Mouse (Mus musculus) left cerebral cortex, postnatal 14 days (tissue): ENCODE results near the gene Gm20696. TPM values are rescaled to one million over a fixed set of nuclear protein-coding genes. Genes with fewer than 3 reads are reported as not detected.

ENCODE experiments used
- DNase-seq, 2 experiments: peaks; one replicate each; pipeline ENCODE4 v3.0.0; 2021 to 2022; ENCODE audit warnings: low spot score in 2 of 2, mixed read lengths in 1 of 2
- intact Hi-C: fragments of 180-260 bp; cut with DNase I; formaldehyde crosslinking; loops from one replicate; pipeline ENCODE4 v1.15.1; 2025
- microRNA-seq, 2 experiments: library from miRNA; unstranded; fragments of <30 nt; microRNA quantifications; one replicate each; pipeline ENCODE4 v1.2.0; 2022
- total RNA-seq, 2 experiments: library from RNA; stranded (reverse); gene quantifications; 2 replicates each; pipeline ENCODE4 v1.2.3; 2021

The Gm20696 gene
- total RNA-seq, 2 experiments from 2014 or later, result 5.3 to 6.3 TPM

DNA sequence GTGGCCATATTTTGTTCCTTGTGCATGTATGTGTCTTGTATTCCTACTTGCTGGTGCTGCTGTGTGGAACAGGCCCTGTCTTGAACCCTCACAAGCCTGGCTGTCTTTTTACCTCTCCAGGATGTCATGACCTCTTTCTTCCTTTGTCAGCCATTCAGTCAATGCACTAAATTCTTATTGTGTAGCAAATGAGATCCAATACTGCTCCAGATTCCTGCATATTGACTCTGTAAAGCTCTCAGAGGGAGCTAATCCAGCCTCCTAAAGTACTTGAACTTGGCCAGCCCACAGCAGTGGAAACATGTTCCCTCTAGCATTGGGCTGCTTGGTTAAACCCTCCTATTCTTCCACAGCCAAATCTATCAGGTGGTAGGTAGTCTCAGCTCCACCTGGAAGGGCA lies 425.8 kb downstream of the Gm20696 start:
- intact Hi-C loops, result no loop called here
- no peak for DNase-seq

DNA sequence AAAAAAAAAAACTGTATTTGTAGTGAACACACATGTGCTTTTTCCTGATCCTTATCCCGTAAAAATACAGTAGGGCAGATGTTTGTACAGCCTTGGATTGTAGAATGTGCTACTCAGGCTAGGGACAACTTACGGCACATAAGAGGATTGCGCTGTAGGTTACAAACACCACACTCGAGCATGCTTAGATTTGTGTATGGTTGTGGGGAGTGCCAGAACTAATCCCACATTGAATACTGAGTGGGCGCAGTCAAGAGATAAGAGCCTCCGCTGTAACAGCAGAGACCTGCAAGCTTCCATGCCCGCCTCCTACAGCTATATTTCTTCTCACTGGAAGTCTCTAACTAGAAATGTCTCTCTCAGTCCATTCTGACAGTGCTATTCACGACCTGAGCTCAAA lies 431.0 kb downstream of the Gm20696 start:
- DNase-seq, result no peak
- intact Hi-C loops, result no loop called here

DNA sequence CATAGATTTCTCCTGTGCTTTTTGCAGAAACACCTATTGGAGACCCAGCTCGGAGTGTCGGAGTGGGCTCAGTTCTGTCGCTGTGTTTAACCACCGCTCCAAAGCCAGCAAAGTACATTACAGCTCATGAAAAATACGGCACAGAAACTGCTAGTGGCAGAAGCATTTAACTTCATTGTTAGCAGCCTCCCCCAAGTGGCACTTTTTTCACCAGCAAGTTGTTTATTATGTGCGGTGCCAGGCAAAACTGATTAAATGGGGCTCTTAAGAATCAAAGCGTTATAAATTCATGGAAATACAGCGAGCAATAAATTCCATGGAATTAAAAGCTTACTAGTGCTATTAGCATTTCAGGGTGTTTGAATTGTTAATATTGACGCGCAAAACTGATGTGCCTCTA lies 433.2 kb downstream of the Gm20696 start:
- intact Hi-C loops, result no loop called here
- DNase-seq, result no peak

DNA sequence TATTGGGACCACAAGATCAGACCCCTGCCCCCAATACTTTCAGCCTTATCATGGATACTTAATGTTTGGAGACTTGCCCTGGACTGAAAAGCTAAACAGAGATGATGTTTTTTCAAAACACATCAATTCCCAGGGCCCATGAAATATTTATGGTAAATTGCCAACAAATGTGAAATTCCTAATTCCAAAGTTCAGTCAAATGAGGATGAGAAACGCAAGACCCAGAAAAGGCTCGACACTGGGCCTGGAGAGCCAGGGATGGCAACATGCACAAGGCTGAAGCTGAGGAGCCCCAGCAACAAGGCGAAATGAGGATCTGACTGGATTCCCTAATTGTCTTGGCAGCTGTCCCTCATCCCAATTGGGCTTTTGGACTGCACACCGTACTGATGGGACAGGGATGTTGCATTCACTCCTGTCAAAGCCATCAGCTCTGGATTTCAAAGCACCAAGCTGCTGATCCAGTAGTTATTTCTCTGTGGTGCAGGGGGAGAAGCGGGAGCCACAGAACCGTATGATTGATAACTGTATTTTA lies 438.2 kb downstream of the Gm20696 start:
- no peak for DNase-seq

GRCm38 (mm10) chr6:99221147-99221546 lies 445.4 kb downstream of the Gm20696 start:
- intact Hi-C loops, result no loop called here
- no peak for DNase-seq

More for the DNA sequence above, 438.2 kb downstream of the Gm20696 start:
- intact Hi-C loops, result no loop called here

DNA sequence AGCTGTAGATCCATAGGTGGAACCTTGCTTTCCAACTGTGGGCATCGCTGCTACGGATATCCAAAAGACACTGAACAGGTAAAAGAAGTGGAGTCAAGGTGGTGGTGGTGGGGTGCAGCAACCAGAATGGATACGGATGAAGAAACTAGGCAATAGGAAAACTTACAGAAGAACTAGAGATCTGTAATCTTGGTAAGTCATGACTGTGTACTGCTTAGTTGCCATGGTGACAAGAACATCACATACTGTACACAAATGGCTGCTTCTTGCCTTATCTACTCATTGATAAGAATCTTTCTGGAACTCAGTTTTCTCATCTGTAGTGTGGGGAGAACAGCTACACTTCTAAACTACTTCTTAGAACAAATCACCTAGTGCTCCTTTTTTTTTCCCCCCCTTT lies 446.1 kb downstream of the Gm20696 start:
- no peak for DNase-seq
- intact Hi-C loops, result no loop called here

GRCm38 (mm10) chr6:99217846-99218245 lies 448.8 kb downstream of the Gm20696 start:
- DNase-seq, result no peak
- intact Hi-C loops, result no loop called here

GRCm38 (mm10) chr6:99217155-99217554 lies 449.4 kb downstream of the Gm20696 start:
- intact Hi-C loops, result no loop called here
- no peak for DNase-seq

DNA sequence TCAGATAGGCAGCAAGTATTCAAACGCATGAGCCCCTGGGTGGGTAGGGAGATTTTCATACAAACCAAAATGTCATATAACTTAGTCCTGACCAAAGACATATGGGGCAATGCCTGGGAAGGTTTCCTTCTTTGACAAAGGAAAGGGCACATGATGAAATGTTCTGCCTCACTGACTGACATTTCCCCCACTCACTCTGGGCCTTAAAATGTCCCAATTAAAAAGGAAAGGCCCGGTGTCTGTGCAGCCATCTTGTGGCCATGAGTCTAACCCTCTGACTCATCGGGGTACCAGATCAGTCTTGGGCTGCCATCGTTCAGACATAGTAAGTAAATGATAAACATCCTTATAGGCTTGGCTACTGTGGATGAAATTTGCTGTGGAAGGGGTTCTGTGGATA lies 454.1 kb downstream of the Gm20696 start:
- intact Hi-C loops, result no loop called here
- no peak for DNase-seq

DNA sequence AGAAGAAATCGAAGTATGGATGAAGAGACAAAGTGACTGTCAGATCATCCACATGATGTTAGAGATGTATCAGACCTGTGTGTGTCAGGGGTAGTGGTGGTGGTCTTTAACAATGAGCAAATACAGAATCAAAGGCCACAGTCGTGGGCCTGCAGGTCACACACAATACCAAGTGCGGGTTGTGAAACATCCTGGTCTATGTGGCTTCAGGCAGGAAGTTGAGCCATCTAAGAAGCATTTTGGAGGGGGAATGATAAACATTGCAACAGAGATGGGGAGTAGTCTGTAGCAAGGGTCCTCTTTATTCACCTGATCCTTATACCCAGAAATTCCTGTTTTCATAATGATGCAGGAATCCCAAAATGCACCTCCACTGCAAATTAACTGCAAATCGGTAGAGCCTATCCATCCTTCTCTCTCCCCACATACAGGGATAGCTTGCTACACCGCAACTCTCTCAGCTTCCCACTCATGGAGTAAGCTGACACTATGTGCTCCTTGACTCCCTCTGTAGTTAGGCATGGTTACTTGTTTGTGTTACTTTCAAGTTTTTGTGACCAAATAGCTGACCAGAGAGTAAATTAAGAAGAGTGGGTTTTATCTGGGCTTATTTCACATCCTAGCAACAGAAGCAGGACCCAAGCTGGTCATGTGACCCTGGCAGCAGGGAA lies 454.8 kb downstream of the Gm20696 start:
- intact Hi-C loops, result no loop called here
- no peak for DNase-seq

DNA sequence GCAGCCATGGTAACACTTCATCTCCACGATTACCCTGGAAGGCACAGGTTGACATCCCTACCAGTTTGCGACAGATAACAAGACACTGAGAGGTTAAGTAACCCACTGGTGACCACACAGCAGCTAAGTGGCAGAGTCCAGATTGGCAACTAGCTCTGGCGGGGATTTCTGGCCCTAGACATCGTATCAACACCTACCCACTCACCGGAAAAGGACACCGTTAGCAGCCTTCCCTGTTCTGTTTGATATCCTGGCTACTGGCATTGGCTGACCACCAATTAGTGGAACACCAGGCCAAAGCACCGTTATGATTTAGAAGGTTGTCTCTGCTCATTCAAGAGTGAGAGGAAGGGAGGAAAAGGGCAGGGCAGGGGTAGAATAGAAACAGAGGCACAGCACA lies 456.4 kb downstream of the Gm20696 start:
- intact Hi-C loops, result no loop called here
- no peak for DNase-seq

Small RNA genes within 50 kb of the gene (microRNA-seq; reads per million reads assigned to microRNA genes)
- 0 reads per million in 2 experiments for gene Gm22328

Other genes starting within 250 kb of the Gm20696 start
- 100 to 1,000 TPM; 137 to 149 TPM for gene Foxp1, start 144.1 kb downstream of the Gm20696 start, total RNA-seq
- gene Eif4e3, start within 50 bp of the Gm20696 start, total RNA-seq, result 10 to 100 TPM; 14.1 to 14.2 TPM
- 10 to 100 TPM; 48.0 to 48.6 TPM for gene Gpr27, start 25.9 kb upstream of the Gm20696 start, total RNA-seq
- 1 to 10 TPM; 1.0 to 1.4 TPM for gene Prok2, start 59.6 kb upstream of the Gm20696 start, total RNA-seq